Mouse (Mus musculus): ENCODE results near the gene Gck.

DNA sequence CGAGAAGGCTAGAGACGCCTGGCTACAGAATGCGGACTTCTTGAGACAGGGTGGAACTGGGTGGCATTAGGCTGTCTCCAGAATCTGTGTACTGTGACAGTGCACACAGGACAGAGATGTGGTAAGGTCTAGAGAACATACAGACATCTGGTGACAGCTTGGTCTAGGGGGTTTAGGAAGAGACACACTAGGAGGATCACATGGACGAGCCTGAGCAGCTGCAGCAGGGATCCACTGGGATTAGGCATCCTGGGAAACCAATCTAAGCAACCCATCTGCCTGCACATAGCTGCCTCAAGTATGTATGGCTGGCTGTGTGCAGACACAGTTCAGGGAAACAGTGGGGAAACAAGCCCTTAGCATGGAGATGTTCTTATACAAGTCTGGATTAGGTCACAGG, 35.9 kb downstream of the Gck start:
- no peak for TF ChIP-seq CTCF (IDR thresholded peaks at IDR 0.05; ENCODE audit: low read depth)
- TF ChIP-seq EP300 (IDR thresholded peaks at IDR 0.05; ENCODE audit: low read depth): no peak
